Mouse (Mus musculus) lung, adult 18-20 months (tissue): ENCODE results near the gene Bcl2l14.

Source experiments
- DNase-seq, 2 experiments: peaks; one replicate each; pipeline ENCODE4 v3.0.0; 2022; ENCODE audit warnings: mixed read lengths in 2 of 2

The Bcl2l14 gene

GRCm38 (mm10) chr6:134396018-134396417, at the start of gene Bcl2l14:
Gene Bcl2l14, plus strand, starts transcription at chr6:134396318.
- DNase-seq, result no peak

- DNase-seq, result no peak
Observed at GRCm38 (mm10) chr6:134348526-134349067, 47.5 kb upstream of the Bcl2l14 start.

- DNase-seq, result no peak
Observed at GRCm38 (mm10) chr6:134352881-134353280, 43.2 kb upstream of the Bcl2l14 start.

GRCm38 (mm10) chr6:134353751-134354150, 42.4 kb upstream of the Bcl2l14 start:
- DNase-seq, result no peak

- no peak for DNase-seq
Observed at GRCm38 (mm10) chr6:134357570-134357969, 38.5 kb upstream of the Bcl2l14 start.

GRCm38 (mm10) chr6:134360079-134360478, 36.0 kb upstream of the Bcl2l14 start:
- no peak for DNase-seq

GRCm38 (mm10) chr6:134364644-134365043, 31.5 kb upstream of the Bcl2l14 start:
- DNase-seq, result no peak

GRCm38 (mm10) chr6:134365952-134366351, 30.2 kb upstream of the Bcl2l14 start:
- DNase-seq, result no peak

- DNase-seq, result no peak
Observed at GRCm38 (mm10) chr6:134366366-134367351, 29.5 kb upstream of the Bcl2l14 start.

GRCm38 (mm10) chr6:134367366-134368281, 28.5 kb upstream of the Bcl2l14 start:
- DNase-seq, result no peak

GRCm38 (mm10) chr6:134372946-134373345, 23.2 kb upstream of the Bcl2l14 start:
- no peak for DNase-seq

- DNase-seq, result no peak
Observed at GRCm38 (mm10) chr6:134377201-134377600, 18.9 kb upstream of the Bcl2l14 start.

GRCm38 (mm10) chr6:134377856-134378255, 18.3 kb upstream of the Bcl2l14 start:
- DNase-seq, result no peak

- DNase-seq, result no peak
Observed at GRCm38 (mm10) chr6:134381462-134381861, 14.7 kb upstream of the Bcl2l14 start.

- DNase-seq, result no peak
Observed at GRCm38 (mm10) chr6:134385931-134386330, 10.2 kb upstream of the Bcl2l14 start.

- DNase-seq, result no peak
Observed at GRCm38 (mm10) chr6:134387396-134387795, 8.7 kb upstream of the Bcl2l14 start.

- no peak for DNase-seq
Observed at GRCm38 (mm10) chr6:134388424-134389110, 7.6 kb upstream of the Bcl2l14 start.

- DNase-seq, result peak; percentile 61 to 62
Observed at GRCm38 (mm10) chr6:134389248-134389891, 6.7 kb upstream of the Bcl2l14 start.

- no peak for DNase-seq
Observed at GRCm38 (mm10) chr6:134389917-134390316, 6.2 kb upstream of the Bcl2l14 start.

- DNase-seq, result no peak
Observed at GRCm38 (mm10) chr6:134390837-134391236, 5.3 kb upstream of the Bcl2l14 start.

GRCm38 (mm10) chr6:134402914-134403683, 7.0 kb downstream of the Bcl2l14 start:
- DNase-seq, result peak; percentile 36 to 60
